Mouse (Mus musculus): ENCODE data around the gene Xrra1. TPM values are rescaled to one million over a fixed set of nuclear protein-coding genes. Genes with fewer than 3 reads are reported as not detected.

The Xrra1 gene
- polyA plus RNA-seq, 1 experiment from 2014 or later = 0.55 TPM

DNA sequence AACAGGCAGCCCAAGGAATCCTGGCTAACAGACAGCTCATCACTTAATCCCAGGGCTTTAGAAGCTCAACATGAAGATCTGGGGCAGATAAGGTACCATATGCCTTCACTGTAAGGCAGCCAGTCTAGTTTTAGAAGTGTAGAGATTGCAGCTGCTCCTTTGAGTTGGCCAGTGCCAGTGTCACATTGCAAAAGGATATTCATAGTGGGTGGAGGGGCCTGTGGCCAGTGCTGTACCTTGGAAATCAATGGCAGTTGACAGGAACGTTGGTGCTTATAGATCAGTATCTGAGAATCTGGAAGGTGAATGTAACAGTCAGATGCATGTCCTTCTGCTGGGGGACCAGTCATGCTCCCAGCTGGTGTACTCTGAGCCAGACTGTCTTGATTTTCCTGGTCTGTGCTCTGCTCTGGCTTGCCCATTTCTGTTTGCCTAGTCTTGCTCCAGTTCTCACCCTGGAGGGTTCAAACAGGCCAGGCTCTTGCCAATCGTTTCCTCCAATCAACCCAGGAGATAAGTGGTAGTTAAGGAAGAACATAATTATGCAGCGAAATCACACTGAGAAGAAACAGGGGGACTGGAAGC is 45.6 kb downstream of the Xrra1 start:
- ATAC-seq (ENCODE audit: low FRiP score, low read depth) = no peak
- H3K9me3 ChIP-seq = no peaks in the 10 kb centered on the region
- no peak overlapping the region for H3K9ac ChIP-seq (replicated peaks)
- H3K4me2 ChIP-seq (replicated peaks) = no peak overlapping the region
- H3K27ac ChIP-seq (replicated peaks) = no peak overlapping the region
- H3K4me1 ChIP-seq = no peaks in the 10 kb centered on the region
- WGBS = 72% methylated on average over 3 of the region's 3 CpGs
- no peaks in the 10 kb centered on the region; the same call in 1 of the 2 replicates for H3K27me3 ChIP-seq
- H3K4me3 ChIP-seq = no peak overlapping the region
- H3K36me3 ChIP-seq = no peaks in the 10 kb centered on the region

DNA sequence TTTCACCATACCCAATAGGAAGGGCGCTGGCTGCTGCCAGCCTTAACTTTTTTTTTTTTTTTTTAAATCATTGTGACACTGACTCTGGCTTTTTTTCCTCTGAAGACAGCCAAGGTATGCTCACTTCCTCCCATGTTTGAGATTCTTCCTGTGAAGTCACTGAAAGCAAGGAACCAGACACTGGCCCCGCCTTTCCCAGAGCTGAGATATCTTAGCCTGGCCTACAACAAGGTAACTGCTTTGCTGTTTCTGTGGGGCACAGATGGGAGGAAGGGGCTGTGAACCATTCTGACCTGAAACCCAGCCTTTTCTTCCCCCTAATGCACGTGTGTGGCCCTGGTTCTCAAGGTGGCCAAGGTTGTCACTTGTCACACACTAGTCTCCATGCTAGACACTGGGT is 47.4 kb downstream of the Xrra1 start:
- WGBS = 86% methylated on average over 3 of the region's 3 CpGs
- Histone ChIP-seq H3K9ac (replicated peaks) (no peak overlapping the region), H3K4me2 (replicated peaks) (no peak overlapping the region), H3K4me1 (no peaks in the 10 kb centered on the region), H3K4me3 (no peak overlapping the region), H3K27me3 (no peaks in the 10 kb centered on the region; the same call in 1 of the 2 replicates), H3K36me3 (no peaks in the 10 kb centered on the region), H3K9me3 (no peaks in the 10 kb centered on the region), H3K27ac (replicated peaks) (no peak overlapping the region)
- no peak for ATAC-seq (ENCODE audit: low FRiP score, low read depth)

GRCm38 (mm10) chr7:99907463-99907862 is 48.5 kb downstream of the Xrra1 start:
- H3K27me3 ChIP-seq = no peaks in the 10 kb centered on the region
- H3K4me3 ChIP-seq = no peak overlapping the region
- no peaks in the 10 kb centered on the region for H3K9me3 ChIP-seq
- H3K4me2 ChIP-seq (replicated peaks) = no peak overlapping the region
- 85% methylated on average over 3 of the region's 3 CpGs for WGBS
- ATAC-seq (ENCODE audit: low FRiP score, low read depth) = no peak
- H3K9ac ChIP-seq (replicated peaks) = no peak overlapping the region
- H3K27ac ChIP-seq (replicated peaks) = no peak overlapping the region
- no peaks in the 10 kb centered on the region for H3K4me1 ChIP-seq
- H3K36me3 ChIP-seq = no peaks in the 10 kb centered on the region

DNA sequence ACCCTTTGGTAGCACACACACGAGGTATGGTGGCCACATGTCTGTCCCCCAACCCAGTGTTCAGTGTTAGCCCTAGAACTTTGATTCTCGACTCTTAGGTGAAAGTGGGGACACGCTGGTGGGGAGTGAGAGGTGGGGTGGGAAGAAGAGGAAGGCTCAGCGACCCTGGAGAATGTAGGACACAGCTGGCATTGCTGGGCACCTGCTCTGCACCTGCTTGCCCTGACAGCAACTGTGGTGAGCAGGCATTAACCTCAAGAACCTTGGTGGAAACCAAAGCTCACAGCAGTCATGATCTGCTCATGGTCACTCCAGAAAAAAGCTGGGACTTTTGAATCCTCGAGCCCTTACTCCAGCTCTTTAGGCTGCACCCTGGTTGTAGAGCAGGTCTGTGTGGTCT is 52.1 kb downstream of the Xrra1 start:
- H3K27ac ChIP-seq (replicated peaks) = no peak overlapping the region
- H3K9me3 ChIP-seq = no peaks in the 10 kb centered on the region
- H3K36me3 ChIP-seq = no peaks in the 10 kb centered on the region
- no peaks in the 10 kb centered on the region for H3K4me1 ChIP-seq
- no peak overlapping the region for H3K4me2 ChIP-seq (replicated peaks)
- no peak overlapping the region for H3K9ac ChIP-seq (replicated peaks)
- 80% methylated on average over 5 of the region's 5 CpGs for WGBS
- no peak overlapping the region for H3K4me3 ChIP-seq
- 0 out of 2 replicates have a peak, but pooled peaks cover 8% of the 10 kb centered on the region for H3K27me3 ChIP-seq
- ATAC-seq (ENCODE audit: low FRiP score, low read depth) = no peak

GRCm38 (mm10) chr7:99914316-99914715 is 55.4 kb downstream of the Xrra1 start:
- Histone ChIP-seq H3K36me3 (peaks cover 6% of the 10 kb centered on the region; the same call in 1 of the 2 replicates), H3K4me1 (peaks cover 15% of the 10 kb centered on the region), H3K4me2 (replicated peaks) (no peak overlapping the region), H3K9ac (replicated peaks) (no peak overlapping the region), H3K4me3 (no peak overlapping the region), H3K9me3 (no peaks in the 10 kb centered on the region), H3K27ac (replicated peaks) (no peak overlapping the region), H3K27me3 (peaks cover 41% of the 10 kb centered on the region)
- WGBS = 90% methylated on average over 10 of the region's 10 CpGs
- no peak for ATAC-seq (ENCODE audit: low FRiP score, low read depth)

DNA sequence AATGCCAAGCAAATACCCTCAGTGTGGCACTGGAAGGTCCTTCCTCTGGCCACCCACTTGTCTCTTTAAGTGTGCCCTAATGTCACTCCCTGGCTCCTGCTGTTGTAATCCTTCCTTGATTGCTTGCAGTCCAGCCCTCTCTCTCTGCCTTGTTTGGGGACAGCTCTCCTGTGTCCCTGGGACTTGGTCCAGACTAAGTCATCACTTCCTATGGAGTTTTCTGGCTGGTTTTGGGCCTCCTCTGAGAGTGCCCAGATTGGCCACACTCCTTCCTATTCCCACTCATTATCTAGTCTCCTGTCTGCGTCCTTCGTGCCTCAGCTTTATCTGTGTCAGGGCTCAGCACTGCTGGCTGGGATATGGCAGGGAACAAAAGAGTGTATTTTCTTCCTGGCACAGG is 56.6 kb downstream of the Xrra1 start:
- Histone ChIP-seq H3K4me3 (no peak overlapping the region), H3K9me3 (no peaks in the 10 kb centered on the region), H3K9ac (replicated peaks) (no peak overlapping the region), H3K27me3 (peaks cover 43% of the 10 kb centered on the region), H3K27ac (replicated peaks) (no peak overlapping the region), H3K4me1 (peaks cover 15% of the 10 kb centered on the region), H3K36me3 (peaks cover 8% of the 10 kb centered on the region), H3K4me2 (replicated peaks) (no peak overlapping the region)
- no peak for ATAC-seq (ENCODE audit: low FRiP score, low read depth)
- WGBS = 78% methylated on average over 2 of the region's 2 CpGs

DNA sequence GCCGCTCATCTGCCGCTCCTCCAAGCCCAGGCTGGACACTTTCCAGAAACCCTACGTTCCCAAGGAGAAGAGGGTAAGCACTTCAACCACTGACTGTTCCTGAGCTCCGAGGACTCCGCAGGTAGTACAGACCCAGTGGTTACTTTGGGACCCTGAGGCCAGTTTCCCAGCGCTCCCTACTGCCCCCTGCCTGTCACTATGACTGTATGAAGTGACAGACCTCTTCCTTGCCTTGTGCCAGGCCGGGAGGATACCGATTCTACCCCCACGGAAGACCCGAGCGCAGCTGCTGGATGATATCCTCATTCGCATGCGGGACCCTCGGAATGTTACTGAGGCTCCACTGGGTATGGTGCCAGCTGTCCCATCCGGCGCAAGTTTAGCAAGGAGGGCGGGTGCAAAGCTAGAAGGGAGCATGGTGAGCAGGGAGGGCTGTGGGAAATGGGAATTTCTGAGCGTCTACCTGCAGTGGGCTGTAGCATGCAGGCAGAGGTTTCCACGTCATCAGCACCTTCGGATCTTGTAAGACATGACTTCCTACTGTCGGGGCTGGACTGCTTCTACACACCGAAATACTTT is 57.9 kb downstream of the Xrra1 start:
- Histone ChIP-seq H3K9me3 (no peaks in the 10 kb centered on the region), H3K27ac (replicated peaks) (0 out of 2 replicates have a peak overlapping the region, but pooled peaks have one; percentile 3), H3K4me3 (peak overlapping the region; percentile 37), H3K4me2 (replicated peaks) (peak overlapping the region; percentile 72), H3K4me1 (peaks cover 15% of the 10 kb centered on the region), H3K9ac (replicated peaks) (peak overlapping the region; percentile 43; the same call in 1 of the 2 replicates), H3K36me3 (peaks cover 12% of the 10 kb centered on the region), H3K27me3 (peaks cover 43% of the 10 kb centered on the region)
- ATAC-seq (ENCODE audit: low FRiP score, low read depth) = peak; percentile 32; the same call in 1 of the 2 replicates
- WGBS = 8% methylated on average over 22 of the region's 22 CpGs

- 0 out of 2 replicates have a peak overlapping the region, but pooled peaks have one; percentile 3 for H3K27ac ChIP-seq (replicated peaks)
- H3K4me2 ChIP-seq (replicated peaks) = peak overlapping the region; percentile 72
- under 1% methylated on average over 36 of the region's 36 CpGs for WGBS
- peaks cover 12% of the 10 kb centered on the region for H3K36me3 ChIP-seq
- peak overlapping the region; percentile 43; the same call in 1 of the 2 replicates for H3K9ac ChIP-seq (replicated peaks)
- H3K27me3 ChIP-seq = peaks cover 43% of the 10 kb centered on the region
- H3K9me3 ChIP-seq = no peaks in the 10 kb centered on the region
- H3K4me1 ChIP-seq = peaks cover 15% of the 10 kb centered on the region
- ATAC-seq (ENCODE audit: low FRiP score, low read depth) = peak; percentile 69
- H3K4me3 ChIP-seq = peak overlapping the region; percentile 37
Observed at GRCm38 (mm10) chr7:99917320-99917844, 58.5 kb downstream of the Xrra1 start.

GRCm38 (mm10) chr7:99919164-99919563 is 60.2 kb downstream of the Xrra1 start:
- Histone ChIP-seq H3K9me3 (no peaks in the 10 kb centered on the region), H3K4me2 (replicated peaks) (no peak overlapping the region), H3K27ac (replicated peaks) (no peak overlapping the region), H3K4me3 (no peak overlapping the region), H3K36me3 (peaks cover 21% of the 10 kb centered on the region), H3K27me3 (peaks cover 43% of the 10 kb centered on the region), H3K4me1 (peaks cover 15% of the 10 kb centered on the region), H3K9ac (replicated peaks) (no peak overlapping the region)
- ATAC-seq (ENCODE audit: low FRiP score, low read depth) = no peak
- 98% methylated on average over 2 of the region's 2 CpGs for WGBS

DNA sequence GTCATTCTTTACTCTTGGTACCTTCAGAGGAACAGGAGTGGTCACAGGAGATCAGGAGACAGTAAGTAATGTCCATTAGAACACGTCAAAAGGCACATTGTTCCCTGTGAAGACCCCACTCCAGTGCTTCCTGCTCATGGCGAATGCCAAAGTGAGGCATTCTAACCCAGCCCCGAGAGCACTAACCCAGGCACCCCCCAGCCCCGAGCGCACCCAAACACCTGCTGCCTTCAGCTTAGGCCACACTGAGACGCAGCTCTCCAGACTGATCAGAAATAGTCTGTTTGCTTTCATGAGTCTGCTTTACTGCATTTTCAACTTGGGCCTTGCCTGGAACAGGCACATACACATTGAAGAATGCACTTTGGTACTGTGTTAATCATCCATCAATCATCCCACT is 61.1 kb downstream of the Xrra1 start:
- H3K4me1 ChIP-seq = peaks cover 15% of the 10 kb centered on the region
- ATAC-seq (ENCODE audit: low FRiP score, low read depth) = no peak

DNA sequence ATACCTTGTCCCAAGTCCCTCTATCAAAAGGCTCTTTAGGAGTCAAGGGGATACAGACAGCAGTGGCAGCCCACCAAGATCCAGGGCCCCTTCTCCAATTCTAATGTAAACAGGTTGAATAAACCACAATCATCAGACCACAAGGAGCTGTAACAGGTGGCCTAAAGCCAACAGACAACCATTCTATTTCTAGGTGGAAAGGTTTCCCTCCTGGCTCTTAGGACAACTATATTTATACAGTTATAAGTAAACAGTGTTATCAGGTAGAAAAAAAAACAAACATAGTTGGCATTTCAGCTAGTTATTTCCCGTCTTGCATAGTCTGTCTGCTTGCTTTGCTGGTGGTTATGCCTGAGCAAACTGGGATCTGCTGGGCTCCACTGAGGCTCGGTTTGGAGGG is 61.5 kb downstream of the Xrra1 start:
- Histone ChIP-seq H3K4me2 (replicated peaks) (no peak overlapping the region), H3K9ac (replicated peaks) (no peak overlapping the region), H3K27ac (replicated peaks) (no peak overlapping the region), H3K27me3 (peaks cover 41% of the 10 kb centered on the region), H3K4me3 (no peak overlapping the region), H3K36me3 (peaks cover 34% of the 10 kb centered on the region), H3K4me1 (peaks cover 15% of the 10 kb centered on the region), H3K9me3 (no peaks in the 10 kb centered on the region)
- 95% methylated on average over 2 of the region's 2 CpGs for WGBS
- ATAC-seq (ENCODE audit: low FRiP score, low read depth) = no peak

More for the DNA sequence above, 61.1 kb downstream of the Xrra1 start:
- peaks cover 29% of the 10 kb centered on the region for H3K36me3 ChIP-seq
- no peak overlapping the region for H3K9ac ChIP-seq (replicated peaks)
- H3K4me3 ChIP-seq = no peak overlapping the region
- no peak overlapping the region for H3K4me2 ChIP-seq (replicated peaks)
- WGBS = 96% methylated on average over 6 of the region's 6 CpGs
- H3K27ac ChIP-seq (replicated peaks) = no peak overlapping the region
- no peaks in the 10 kb centered on the region for H3K9me3 ChIP-seq
- H3K27me3 ChIP-seq = peaks cover 43% of the 10 kb centered on the region

GRCm38 (mm10) chr7:99926916-99927714 is 68.2 kb downstream of the Xrra1 start:
- no peaks in the 10 kb centered on the region for H3K27me3 ChIP-seq

More at GRCm38 (mm10) chr7:99926916-99927714, 68.2 kb downstream of the Xrra1 start:
- Histone ChIP-seq H3K4me3 (no peak overlapping the region), H3K36me3 (peaks cover 42% of the 10 kb centered on the region), H3K9me3 (no peaks in the 10 kb centered on the region), H3K27ac (replicated peaks) (no peak overlapping the region), H3K9ac (replicated peaks) (no peak overlapping the region), H3K4me2 (replicated peaks) (no peak overlapping the region), H3K4me1 (no peaks in the 10 kb centered on the region)
- WGBS = 78% methylated on average over 10 of the region's 10 CpGs
- no peak for ATAC-seq (ENCODE audit: low FRiP score, low read depth)

Measured in midbrain, embryonic 12.5 days (tissue).